Mouse (Mus musculus) gastrocnemius, postnatal 10 days (tissue): ENCODE measurements around the gene Fgf8. TPM values are rescaled to one million over a fixed set of nuclear protein-coding genes. Genes with fewer than 3 reads are reported as not detected.

ENCODE experiments used
- DNase-seq: peaks from one replicate; pipeline ENCODE4 v3.0.0; 2021; ENCODE audit warnings: mixed read lengths
- total RNA-seq, 2 experiments: library from RNA; stranded (reverse); gene quantifications; 2 replicates each; pipeline ENCODE4 v1.2.3; 2021

Gene Fgf8
- total RNA-seq, 2 experiments from 2014 or later = not detected

DNA sequence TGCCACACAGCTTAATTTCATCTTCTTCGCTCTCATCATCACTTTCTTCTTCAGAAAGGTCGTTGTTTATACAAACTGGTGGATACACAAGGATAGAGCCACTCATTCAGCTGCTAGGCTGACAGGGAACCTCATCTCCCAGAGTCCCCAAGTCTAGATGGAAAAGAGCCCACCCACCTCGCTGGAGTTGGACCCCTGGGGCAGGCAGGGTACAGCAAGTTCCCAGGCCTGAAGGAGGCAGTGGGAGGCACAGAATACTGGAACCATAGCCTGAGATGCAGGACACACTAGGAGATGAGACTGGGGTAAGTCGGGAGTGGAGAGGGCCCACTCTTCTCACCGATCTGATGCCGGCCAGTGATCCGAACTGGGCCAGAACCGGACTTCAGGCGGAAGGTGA is 5.5 kb upstream of the Fgf8 start:
- no peak for DNase-seq

DNA sequence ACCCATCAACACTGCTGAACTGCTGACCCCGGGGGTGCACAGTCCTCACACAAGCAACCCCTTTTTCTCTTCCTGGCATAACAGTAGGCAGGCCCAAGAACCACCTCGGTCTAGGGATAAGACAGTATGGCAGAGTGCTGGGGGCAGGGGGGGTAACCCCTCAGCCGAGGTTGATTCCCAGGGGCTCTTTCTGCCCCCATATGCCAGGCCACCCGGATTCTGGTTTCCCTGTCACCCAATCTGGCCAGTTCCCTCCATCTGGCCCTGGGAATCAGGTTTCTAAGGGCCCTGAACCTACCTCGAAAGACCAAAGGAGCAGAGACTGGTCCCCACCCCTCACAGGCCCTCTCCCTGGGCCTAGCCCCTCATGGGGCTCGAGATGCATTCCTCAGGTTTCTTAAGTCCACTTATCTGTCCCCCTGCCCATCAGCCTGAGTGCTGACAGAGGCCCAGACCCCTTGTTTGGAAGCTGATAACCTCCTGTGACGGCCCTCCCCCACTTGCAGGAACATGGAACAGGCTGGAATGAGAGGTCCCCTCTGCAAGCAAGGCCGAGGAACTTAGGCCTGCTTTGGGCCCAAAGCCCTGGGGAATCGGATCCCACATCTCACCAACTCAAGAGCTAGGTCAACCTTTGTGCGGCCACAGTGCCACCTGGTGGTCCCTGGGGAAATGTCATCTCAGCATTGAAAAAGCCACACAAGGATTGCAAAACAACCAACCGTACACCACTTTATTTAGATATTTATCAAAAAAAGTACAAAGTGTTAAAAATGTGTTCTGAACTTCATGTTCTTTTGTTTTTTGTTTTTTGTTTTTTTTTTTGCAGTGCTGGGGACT is 4.5 kb upstream of the Fgf8 start:
- DNase-seq = peak; percentile 84

DNA sequence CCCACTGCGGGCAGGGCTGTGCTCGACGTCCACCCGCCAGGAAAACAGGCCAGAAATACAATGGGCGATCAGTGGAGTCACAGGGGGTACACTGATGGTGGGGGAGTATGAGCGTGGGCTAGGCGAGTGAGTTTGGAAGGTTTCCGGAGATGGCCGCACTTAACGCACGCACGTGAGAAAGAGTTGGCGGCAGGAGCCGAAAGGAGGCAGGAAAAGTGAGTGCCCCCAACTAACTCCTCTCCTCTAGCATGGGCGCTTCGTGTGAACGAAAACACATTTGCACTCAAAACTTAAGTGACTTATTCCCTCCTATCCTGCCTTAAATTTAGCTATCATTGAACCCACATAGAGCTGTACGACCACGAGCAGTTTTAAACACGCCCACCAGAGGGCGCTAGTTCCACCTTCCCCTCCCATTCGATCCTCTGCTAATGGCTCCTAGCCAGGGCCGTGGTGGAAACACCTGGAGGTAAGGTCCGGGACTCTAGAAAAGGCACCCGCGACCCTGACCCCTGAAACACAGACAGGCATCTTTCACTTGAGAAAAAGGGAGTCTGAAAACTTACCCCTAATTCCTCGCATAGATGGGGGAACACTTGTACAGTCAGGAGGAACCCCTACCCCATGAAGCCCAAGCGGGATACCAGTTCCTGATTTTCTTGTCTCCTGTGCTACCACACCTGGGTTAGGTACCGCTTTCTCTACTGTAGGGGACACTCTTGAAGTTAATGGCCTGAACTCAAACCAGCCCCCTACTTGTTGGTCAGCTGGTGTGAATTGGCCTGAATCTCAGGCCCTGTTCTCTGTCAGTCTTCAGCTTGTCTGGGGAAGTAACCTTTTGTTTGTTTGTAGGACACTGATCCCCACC is 3.7 kb upstream of the Fgf8 start:
- peak; percentile 80 for DNase-seq

DNA sequence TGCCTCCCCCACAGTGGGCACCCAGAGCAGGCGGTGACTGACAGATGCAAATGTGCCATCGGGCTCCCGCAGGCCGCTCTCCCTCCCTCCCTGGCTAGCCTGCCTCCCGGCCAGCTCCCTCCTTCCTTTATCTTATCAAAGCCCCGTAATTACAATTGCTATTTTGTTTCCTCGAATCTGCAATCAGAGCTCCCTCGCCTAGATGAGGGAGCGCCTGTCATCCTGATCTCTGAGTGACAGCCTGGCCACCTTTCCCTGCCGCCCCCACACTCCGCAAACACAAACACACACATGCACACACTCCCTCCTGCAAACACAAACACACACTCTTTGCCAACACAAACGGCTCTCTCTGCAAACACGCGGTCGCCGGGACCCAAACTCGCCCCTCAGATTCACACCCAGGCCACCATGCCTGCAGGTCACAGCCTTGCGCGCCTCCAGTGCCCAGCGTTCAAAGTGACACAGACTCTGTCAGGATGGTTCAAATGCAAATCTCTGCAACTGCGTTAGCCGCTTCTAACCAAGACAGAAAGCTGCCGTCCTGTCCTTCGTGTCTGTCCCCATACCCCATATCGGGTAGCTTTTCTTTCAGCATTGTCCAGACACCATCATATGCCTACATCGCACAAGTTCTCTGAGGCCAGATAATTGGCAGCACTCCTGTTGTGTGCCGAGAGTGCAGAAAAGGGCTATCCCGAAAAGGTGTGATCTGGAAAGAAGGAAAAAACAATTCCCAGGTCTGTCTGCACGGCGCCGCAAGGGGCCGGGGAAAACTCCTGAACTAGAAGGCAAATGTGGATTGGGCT is 2.8 kb upstream of the Fgf8 start:
- DNase-seq = no peak

DNA sequence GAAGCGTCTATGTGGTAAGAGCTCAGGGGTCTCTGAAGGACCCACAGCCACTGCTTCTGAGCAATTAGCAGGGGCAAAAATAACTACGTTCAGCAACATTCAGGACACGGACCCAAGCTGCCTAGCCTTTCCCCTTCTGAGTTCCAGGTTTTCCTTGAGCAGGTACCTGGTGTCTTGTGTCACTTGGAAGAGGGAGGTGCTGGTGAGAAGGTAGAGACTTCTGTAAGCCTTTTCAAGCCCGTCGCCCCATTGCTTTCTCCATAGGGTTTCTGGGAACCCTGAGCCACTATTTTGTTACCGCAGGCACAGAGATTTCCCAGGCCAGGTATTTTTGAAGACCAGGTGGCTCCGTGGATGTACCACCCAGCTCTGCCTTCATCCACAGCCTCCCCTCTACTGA is 904 bp upstream of the Fgf8 start:
- no peak for DNase-seq

DNA sequence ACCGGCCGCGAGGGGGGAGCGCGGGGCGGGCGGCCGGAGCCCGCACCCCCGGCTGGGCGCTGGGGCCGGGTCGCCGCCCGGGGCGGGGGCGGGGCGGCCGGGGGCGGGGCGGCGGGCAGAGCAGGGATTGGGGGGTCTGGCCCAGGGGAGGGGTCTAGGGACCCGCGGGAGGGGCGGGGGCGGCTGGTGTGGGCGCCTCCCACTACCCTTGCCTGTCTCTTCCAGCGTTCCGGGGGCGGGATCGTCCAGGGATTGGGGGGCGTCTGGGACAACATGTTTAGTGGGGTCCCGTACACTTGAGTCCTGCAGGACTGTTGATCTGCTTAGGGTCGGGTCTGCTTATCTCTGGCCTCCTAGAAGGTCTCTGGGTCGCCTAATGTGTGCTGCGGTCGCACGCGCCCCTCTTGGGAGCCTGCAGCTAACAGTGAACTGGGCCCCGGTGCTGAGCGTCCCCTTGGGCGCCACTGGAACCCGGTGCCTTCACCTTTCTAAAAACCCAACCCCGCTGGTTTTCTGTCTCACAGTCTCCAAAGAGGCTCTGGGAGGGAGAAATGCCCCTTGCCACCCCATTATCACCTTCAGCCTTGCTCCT is 365 bp upstream of the Fgf8 start:
- no peak for DNase-seq

DNA sequence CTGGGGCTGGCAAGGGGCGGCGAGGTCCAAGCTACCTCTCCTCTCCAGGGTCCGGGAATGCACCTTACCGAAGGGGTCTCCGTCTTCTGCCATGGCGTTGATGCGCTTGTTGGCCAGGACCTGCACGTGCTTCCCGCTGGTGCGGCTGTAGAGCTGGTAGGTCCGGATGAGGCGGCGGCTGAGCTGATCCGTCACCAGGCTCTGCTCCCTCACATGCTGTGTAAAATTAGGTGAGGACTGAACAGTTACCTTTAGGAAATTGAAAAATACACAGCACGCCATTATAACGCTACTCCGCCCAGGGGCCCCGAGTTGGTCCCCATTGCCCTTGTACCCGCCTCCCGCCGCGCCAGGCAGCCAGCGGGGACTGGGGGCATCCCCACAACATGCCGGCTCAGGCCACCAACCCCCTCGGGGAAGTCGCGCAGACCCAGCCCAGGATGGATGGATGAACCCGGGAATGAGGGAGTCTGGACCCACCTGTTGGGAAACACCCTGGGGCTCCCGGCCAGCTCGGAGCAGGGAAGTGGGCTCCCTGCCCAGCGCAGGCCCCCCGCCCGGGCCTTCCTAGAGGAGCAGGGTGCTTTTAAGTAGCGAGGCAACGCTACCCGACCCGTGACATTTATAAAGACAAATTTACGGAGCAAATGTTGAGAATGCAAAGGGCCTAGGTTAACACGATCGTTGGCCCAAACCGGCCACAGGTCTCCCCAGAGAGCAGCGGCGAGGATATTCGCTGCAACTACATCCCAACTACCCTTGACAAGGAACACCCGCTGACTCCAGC is 1.1 kb downstream of the Fgf8 start:
- DNase-seq = peak; percentile 15

DNA sequence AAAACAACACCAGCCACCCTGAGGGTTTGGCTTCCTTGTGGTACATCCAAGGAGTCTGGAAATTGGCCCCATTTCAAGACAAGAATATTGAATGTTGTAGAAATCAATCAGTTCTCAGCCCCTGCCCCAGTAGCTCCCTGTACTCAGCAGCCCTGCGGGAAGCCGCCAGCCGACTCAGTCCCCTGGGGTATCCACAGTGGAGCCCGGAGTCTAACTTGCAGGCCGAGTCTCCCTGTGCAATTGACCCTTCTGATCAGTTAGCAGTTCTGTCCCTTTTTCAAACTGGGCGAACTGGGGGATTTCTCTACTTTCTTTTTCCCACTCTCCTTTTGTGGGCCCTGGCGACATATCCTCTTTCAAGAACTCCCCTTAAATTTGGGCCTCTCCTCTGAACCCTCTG is 1.9 kb downstream of the Fgf8 start:
- no peak for DNase-seq

DNA sequence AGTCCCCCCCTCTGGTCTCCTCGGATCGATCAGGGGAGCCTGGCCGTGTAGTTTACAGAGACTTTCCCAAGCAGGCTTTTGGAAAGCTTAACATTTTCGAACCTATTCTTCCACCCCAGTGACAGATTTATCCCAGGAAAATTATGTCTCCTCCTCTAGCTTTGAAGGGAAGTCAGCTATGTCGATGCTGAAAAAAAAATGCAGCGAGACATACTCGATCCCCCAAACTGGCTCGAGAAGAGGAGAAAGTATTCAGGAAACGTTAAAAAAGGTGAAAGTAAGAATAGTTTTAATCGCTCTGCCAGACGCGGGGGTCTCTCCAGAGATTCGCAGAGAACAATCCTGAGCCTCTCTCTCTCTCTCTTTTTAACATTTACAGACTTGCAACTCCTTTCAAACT is 2.5 kb downstream of the Fgf8 start:
- DNase-seq = no peak

DNA sequence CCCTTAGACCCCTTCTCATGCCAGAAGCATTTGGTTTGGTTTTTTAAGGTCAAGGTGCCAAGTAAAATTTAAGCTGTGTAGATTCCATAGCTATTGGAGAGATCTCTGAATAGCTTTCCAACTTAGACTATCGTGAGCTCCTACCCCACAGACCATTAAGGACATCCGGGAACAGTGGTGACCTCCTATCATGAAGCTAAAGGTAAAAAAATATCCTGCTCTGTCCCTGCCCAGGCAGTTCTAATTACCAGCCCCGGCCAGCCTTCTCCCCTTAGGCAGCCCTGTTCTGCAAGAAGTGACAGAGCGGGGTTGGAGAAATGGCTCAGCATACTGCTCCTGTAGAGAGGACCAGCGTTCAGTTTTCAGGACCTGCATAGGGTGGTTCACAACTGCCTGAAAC is 4.2 kb downstream of the Fgf8 start:
- DNase-seq = no peak

DNA sequence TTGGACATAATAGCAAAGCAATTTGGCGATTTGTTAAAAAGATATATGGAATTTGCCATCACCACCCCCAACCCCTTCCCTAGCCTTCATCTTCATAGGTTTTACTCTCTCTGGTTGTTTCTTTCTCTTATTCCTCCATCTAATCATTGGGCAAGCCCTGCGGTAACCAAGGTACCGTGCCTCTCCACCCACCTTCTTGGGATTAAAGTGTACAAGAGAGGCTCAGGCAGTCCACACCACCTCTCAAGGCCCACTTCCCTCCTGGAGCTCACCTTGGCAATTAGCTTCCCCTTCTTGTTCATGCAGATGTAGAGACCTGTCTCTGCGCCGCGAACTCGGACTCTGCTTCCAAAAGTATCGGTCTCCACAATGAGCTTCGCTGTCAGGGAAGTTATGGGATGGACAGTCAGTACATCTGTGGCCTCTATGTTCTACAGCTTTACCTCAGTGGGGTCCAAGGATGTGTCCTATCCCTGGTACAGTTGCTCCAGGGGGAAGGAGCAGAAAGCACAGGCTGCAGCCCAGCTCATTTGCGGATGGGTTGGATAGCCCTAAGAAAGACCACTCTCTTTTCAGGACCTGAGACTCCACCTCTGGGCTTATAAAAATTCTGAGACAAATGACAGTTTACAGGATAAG is 4.8 kb downstream of the Fgf8 start:
- no peak for DNase-seq

DNA sequence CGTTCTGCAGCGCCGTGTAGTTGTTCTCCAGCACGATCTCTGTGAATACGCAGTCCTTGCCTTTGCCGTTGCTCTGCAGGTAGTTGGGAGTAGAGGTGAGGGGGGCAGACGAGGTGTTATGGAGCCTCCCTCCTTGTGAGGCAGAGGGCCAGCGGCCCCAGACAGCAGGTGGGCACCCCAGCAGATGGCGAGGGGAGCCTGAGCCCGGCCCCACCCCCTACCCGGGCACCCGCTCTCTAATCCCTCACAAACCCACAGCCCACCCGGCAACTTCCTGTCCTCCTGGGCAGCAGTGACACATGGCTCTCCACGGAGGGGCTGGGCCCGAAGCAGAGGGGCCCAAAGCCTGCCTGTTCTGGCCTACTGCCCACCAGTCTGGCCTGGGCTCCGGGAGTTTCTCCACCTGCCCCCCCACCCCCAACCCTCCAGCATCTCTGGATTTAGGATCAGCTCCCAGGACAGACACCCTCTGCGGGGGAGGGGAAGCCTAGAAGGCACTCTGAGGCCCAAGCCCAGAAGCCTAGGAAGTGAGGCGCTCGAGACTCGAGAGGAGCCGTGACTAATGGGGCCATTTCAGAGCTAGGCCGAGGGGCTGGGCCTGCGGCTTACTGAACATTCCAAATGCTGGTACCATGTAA is 5.4 kb downstream of the Fgf8 start:
- no peak for DNase-seq

DNA sequence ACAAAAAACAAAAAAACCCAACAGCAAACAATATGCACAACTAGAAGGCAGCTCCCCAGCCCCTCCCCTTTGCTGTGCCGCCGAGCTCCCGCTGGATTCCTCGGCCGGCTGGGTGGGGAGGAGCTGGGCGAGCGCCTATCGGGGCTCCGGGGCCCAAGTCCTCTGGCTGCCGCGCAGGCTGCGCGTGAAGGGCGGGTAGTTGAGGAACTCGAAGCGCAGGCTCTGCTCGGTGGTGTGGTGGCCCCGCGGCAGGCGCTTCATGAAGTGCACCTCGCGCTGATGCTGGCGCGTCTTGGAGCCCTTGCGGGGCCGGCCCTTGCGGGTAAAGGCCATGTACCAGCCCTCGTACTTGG is 5.9 kb downstream of the Fgf8 start:
- DNase-seq = peak; percentile 52

DNA sequence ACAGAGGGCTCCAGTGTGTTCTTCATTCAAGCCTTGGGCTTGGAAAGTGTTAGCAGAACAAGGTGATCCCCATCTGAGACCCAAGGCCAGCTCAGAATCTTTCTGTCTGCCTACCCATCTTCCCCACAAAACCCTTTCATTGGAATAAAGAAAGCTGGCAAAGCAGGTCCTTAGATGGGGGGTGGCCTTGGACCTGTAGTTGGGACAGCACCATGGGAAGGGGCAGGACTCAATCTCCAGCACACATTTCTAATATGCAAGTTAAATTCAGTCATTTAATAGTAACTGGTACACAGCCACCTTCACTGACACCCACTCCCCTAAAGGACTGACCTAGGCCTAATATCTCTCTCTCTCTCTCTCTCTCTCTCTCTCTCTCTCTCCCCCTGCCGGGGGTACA is 6.5 kb downstream of the Fgf8 start:
- no peak for DNase-seq

DNA sequence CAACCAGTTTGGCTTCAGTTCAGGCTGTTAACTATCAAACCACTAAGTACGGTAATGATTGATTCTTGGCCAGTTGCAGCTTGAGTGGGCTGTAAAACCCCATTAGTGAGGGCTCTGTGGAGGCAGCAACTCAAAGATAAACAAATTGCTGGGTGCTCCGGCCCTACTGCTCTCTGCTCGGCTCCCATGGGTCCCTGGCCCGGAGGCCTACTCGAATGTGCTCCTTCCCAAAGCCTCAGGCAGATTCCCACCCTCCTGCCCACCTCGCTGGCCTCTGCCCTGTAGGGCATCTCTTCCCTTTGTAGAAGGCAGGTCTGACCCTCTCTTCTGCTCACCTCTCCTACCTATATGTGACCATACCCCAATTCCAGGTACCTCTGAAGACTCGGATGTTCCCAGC is 8.0 kb downstream of the Fgf8 start:
- no peak for DNase-seq

DNA sequence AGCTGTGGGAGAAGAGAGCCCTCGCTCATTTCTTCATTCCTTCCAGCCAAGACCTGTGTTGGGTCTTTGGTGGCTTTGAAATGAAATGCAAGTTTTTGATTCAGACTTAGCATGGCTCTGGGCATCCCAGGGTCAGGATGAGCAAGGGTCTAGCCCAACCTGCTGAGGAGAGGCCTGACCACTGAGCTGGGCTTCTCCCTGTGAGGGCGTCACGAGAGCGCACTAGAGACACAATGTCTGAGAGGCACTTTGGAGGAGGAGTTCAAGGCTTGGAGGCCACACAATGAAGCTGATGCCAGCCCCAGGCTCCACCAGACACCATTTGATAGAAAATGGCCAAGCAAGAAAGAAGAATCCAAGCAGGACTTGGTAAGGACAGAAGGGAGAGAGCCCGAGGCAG is 8.5 kb downstream of the Fgf8 start:
- DNase-seq = no peak

DNA sequence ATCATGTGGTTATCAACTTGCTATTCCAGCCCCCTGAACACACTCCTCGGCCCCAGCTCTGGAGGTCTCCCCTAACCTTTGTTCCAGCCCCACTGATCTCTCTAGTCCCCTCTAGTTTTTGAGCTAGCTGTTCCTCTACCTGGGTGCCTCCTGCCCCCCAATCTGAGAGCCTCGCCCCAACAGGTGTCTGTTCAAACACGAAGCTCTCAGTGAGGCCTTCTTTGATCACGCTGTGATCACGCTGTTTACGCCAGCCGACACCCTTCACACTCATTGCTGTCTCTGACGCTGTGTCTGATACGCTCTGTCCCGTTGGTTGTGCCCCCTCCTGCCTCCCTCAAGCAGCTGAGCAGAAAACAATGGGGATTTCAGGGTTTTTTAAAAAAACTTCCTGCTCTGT is 9.2 kb downstream of the Fgf8 start:
- DNase-seq = no peak

DNA sequence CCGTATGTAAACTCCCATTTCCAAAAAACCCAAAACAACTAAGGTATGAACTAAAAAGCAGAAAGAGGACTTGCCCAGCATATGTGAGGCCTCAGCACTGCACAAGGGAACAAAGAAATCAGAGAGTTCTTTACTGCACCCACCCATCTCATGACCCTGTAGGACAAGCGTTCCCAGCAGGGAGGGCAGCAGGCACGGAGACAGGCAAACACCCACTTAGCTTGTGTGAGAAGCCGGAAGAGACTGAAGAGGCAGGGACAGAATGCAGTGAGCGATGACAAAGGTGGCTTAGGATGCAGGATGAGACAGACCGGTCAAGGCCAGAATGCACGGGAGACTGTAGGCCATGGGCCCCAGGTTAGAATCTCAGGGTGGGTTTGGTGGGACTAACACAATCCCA is 11.1 kb downstream of the Fgf8 start:
- no peak for DNase-seq

DNA sequence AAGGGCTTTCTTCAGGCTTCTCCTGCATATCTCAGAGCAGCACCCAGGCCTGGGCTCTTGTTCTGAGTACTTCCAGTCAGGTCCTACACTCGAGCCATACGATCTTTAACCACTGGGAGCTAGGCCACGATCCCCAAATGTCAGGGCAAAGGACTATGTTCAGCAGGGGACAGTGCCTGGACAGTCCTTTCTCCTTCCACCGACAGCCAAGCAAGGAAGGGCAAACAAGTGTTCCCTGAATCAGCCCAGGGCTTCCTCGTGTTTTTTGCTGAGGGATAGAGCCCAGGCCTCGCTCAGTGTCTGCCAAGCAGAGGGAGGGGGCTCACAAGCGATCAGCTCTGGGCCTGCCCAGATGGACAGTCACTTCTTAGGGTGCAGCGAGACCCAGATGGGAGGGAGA is 12.7 kb downstream of the Fgf8 start:
- no peak for DNase-seq

DNA sequence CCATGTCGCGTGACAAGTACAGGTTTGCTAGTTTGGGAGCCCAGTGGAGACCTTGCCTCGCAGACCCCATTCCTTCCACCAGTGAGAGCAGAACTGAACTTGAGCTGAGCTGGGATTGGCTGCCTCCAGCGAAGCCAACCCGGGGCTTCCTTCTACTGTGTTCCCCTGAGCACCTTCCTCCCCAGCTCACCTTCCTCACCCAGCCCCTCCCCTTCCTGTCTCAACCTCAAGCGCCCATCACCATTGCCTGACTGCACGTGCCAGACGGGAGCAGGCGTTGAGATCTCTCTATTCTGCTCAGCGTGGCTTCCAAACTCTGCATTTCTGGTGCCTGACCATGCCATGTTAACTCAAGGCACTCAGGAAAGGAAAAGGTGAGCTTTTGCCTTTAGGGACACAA is 15.5 kb downstream of the Fgf8 start:
- no peak for DNase-seq
